Mouse (Mus musculus) heart, adult 2 months (tissue): ENCODE results near the gene Shroom3.

Source experiments
- CTCF ChIP-seq: fragments of 200-600 bp; IDR thresholded peaks from 2 replicates; pipeline ENCODE4 v1.8.1; 2022; ENCODE audit warnings: antibody characterized with exemption, mild to moderate bottlenecking, moderate library complexity
- EP300 ChIP-seq: fragments of 200-500 bp; IDR thresholded peaks from 2 replicates; pipeline ENCODE4 v1.6.1; 2011; ENCODE audit warnings: low read depth, low read length, control low read depth; ENCODE audit not compliant: insufficient read depth
- POLR2A ChIP-seq: fragments of 200-500 bp; IDR thresholded peaks from 2 replicates; pipeline ENCODE4 v1.6.1; 2011; ENCODE audit warnings: mild to moderate bottlenecking, low read depth, low read length, control low read depth; ENCODE audit not compliant: insufficient read depth

GRCm38 (mm10) chr5:92688124-92688523, 4.9 kb downstream of the Shroom3 start:
- TF ChIP-seq CTCF (no peak), POLR2A (no peak), EP300 (no peak)
